Mouse (Mus musculus) liver, embryonic 15.5 days (tissue): ENCODE data around the gene Ccne1. TPM values are rescaled to one million over a fixed set of nuclear protein-coding genes. Genes with fewer than 3 reads are reported as not detected.
"Not testable (repeated sequence)": the region's sequence is repeated elsewhere in the genome, so short reads cannot be mapped to it uniquely, and the experiment has no call there.

Source experiments
- ATAC-seq: fragments of 200-750 bp; cut with Nextera tagmentation; 2 replicates; pipeline ENCODE4 v1.8.0; 2017; ENCODE audit warnings: moderate number of reproducible peaks, mild to moderate bottlenecking, moderate library complexity; ENCODE audit not compliant: insufficient read depth
- H3K27ac ChIP-seq: fragments of 300-500 bp; sonication (generic); replicated peaks from 2 replicates; pipeline ENCODE4 v1.5.1; 2015; ENCODE audit warnings: mild to moderate bottlenecking, inconsistent platforms
- H3K27me3 ChIP-seq: fragments of 300-500 bp; sonication (generic); 2 replicates; pipeline ENCODE4 v1.6.1; 2015; ENCODE audit warnings: mild to moderate bottlenecking, inconsistent platforms
- H3K36me3 ChIP-seq: fragments of 300-500 bp; sonication (generic); replicated peaks from 2 replicates; pipeline ENCODE4 v1.6.1; 2015; ENCODE audit warnings: moderate library complexity, mild to moderate bottlenecking, inconsistent platforms
- H3K4me1 ChIP-seq: fragments of 300-500 bp; sonication (generic); replicated peaks from 2 replicates; pipeline ENCODE4 v1.6.1; 2015; ENCODE audit warnings: inconsistent platforms
- H3K4me2 ChIP-seq: fragments of 300-500 bp; sonication (generic); 2 replicates; pipeline ENCODE4 v1.6.1; 2015; ENCODE audit warnings: moderate library complexity, mild to moderate bottlenecking, inconsistent platforms
- H3K4me3 ChIP-seq: fragments of 300-500 bp; sonication (generic); replicated peaks from 2 replicates; pipeline ENCODE4 v1.5.1; 2015; ENCODE audit warnings: mild to moderate bottlenecking, inconsistent platforms
- H3K9ac ChIP-seq: fragments of 300-500 bp; sonication (generic); 2 replicates; pipeline ENCODE4 v1.6.1; 2015; ENCODE audit warnings: moderate library complexity, mild to moderate bottlenecking, inconsistent platforms
- H3K9me3 ChIP-seq: fragments of 300-500 bp; sonication (generic); replicated peaks from 2 replicates; pipeline ENCODE4 v1.6.1; 2016; ENCODE audit warnings: inconsistent platforms
- WGBS: fragments of 180-500 bp; shearing (Covaris S2); methylation state at CpG from one replicate; pipeline ENCODE4 v1.1.7; 2015; ENCODE audit warnings: mixed read lengths; ENCODE audit not compliant: insufficient replicate concordance; 5-methylcytosine and 5-hydroxymethylcytosine counted together
- polyA plus RNA-seq: library from polyadenylated mRNA; unstranded; fragments of >200 nt; fragmentation: Nextera tagmentation; extraction: Ambion mirVana; gene quantifications from 2 replicates; pipeline ENCODE4 v1.2.1, GENCODE M21; 2015

The Ccne1 gene
- polyA plus RNA-seq, 1 experiment from 2014 or later: 79.9 TPM

DNA sequence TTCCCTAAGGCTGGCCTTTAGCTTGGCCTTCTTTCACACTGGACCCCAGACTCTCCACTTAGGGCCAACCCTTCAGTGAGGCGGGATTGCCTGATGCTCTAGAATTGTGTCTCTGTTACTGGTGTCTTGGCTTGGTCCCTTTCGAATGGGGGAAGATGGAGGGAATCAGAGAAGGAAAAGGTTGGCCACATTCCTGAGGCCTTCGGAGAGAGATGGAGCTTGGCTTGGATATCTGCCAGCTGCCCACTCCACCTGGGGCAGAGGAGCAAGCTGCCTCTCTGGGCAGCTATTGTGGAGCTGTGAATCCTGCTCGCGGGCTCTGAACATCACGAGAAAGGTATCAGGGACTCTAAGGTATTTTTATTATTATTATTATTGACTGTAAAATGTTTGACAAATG is 22.2 kb upstream of the Ccne1 start:
- WGBS: 77% methylated on average over 6 of the region's 6 CpGs
- no peak overlapping the region for H3K4me2 ChIP-seq
- H3K27me3 ChIP-seq: no peaks in the 10 kb centered on the region
- H3K27ac ChIP-seq: no peak overlapping the region
- ATAC-seq: no peak
- no peak overlapping the region for H3K4me3 ChIP-seq
- H3K4me1 ChIP-seq: no peaks in the 10 kb centered on the region
- H3K9ac ChIP-seq: no peak overlapping the region
- no peaks in the 10 kb centered on the region for H3K9me3 ChIP-seq
- H3K36me3 ChIP-seq: no peaks in the 10 kb centered on the region

DNA sequence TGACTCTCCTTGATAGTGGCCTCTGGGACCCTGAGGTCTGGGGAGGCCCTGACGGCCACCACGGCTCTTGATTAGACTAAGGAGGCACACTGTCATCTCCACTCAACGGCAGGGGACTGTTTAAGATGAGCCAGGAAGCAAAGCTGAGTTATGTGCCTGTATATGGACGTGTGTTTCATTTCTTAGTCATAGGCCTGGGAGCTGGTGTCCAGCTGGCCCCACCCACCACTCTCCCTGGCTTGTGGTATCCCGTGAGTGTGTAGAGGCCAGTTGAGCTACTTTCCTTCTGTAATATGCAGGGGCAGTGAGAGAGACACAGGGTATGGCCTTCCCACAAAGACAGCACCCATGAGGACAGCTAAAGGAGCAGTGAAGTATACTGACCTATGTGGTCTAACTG is 20.9 kb upstream of the Ccne1 start:
- H3K4me2 ChIP-seq, H3K27me3 ChIP-seq, H3K4me1 ChIP-seq, H3K4me3 ChIP-seq, H3K9ac ChIP-seq, H3K36me3 ChIP-seq, H3K27ac ChIP-seq, ATAC-seq, H3K9me3 ChIP-seq: not testable (repeated sequence)
- 37% methylated on average over 5 of the region's 5 CpGs for WGBS

DNA sequence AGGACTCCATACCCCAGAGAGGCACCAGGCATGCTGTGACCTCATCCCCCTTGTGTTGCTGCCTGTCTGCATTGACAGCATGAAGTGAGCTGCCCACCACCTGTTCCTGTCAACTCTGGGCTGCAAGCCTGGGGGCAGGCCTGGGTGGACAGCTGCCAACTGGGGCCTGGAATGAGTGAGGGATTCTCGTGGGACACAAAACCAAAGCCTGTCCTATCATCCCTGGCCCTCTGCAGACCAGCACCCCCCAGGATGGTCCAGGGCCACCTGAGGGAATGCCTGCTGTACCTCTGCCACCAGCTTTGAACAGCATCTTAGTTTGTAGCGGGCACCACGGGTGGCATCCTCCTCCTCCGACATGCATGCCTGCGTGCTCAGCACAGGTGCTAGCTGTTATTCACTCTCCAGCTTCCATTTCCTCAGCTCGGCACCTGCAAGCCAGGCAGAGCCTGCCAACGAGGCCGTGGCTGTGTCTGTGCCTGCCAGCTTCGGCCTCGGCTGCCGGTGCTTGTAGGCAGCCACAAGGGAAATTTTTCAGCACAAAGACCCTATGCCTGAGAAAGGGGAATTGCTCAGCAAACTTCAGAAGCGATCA is 18.3 kb upstream of the Ccne1 start:
- no peak overlapping the region for H3K4me3 ChIP-seq
- no peaks in the 10 kb centered on the region for H3K36me3 ChIP-seq
- H3K27ac ChIP-seq: no peak overlapping the region
- 71% methylated on average over 12 of the region's 12 CpGs for WGBS
- no peak overlapping the region for H3K4me2 ChIP-seq
- no peak overlapping the region for H3K9ac ChIP-seq
- H3K27me3 ChIP-seq: no peaks in the 10 kb centered on the region
- H3K4me1 ChIP-seq: no peaks in the 10 kb centered on the region
- no peaks in the 10 kb centered on the region for H3K9me3 ChIP-seq
- ATAC-seq: no peak

DNA sequence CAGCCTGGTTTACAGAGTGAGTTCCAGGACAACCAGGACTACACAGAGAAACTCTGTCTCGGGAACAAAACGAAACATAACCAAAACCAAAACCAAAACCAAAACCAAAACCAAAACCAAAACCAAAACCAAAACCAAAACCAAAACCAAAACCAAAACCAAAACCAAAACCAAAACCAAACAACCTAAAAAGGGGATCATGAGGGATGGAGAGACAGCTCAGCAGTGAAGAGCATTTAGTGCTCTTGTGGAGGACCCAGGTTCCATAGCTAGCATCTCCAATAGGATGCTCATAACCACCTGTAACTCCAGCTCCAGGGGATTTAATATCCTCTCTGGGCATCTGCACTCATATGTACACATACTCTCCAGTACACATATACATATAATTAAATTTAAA is 16.8 kb upstream of the Ccne1 start:
- H3K4me1 ChIP-seq, H3K9ac ChIP-seq, H3K27me3 ChIP-seq, H3K27ac ChIP-seq, H3K9me3 ChIP-seq, H3K4me2 ChIP-seq, ATAC-seq, H3K4me3 ChIP-seq, H3K36me3 ChIP-seq: not testable (repeated sequence)
- WGBS: 40% methylated on average over 2 of the region's 2 CpGs

DNA sequence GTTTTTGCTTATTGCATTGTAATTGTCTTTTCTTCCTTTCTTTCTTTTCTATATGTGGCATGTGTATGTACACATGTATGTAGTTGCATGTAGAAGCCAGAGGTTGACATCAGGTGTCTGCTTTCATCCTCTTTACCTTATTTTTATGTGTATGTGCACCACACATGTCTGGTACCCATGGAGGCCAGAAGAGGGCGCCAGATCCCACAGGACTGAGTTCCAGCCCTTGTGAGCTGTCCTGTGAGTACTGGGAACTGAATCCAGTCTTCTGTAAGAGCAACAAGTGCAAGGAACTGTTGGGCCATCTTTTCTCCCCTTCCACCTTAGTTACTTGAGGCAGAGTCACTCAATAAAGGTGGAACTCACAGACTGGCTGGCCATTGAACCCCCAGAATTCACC is 11.3 kb upstream of the Ccne1 start:
- Histone ChIP-seq H3K9me3 (no peaks in the 10 kb centered on the region), H3K4me2 (no peak overlapping the region), H3K36me3 (no peaks in the 10 kb centered on the region), H3K27me3 (peaks cover 7% of the 10 kb centered on the region; the same call in 1 of the 2 replicates), H3K4me1 (no peaks in the 10 kb centered on the region), H3K9ac (no peak overlapping the region), H3K4me3 (no peak overlapping the region), H3K27ac (no peak overlapping the region)
- WGBS: 5% methylated on average over 1 of the region's 1 CpGs
- ATAC-seq: no peak

DNA sequence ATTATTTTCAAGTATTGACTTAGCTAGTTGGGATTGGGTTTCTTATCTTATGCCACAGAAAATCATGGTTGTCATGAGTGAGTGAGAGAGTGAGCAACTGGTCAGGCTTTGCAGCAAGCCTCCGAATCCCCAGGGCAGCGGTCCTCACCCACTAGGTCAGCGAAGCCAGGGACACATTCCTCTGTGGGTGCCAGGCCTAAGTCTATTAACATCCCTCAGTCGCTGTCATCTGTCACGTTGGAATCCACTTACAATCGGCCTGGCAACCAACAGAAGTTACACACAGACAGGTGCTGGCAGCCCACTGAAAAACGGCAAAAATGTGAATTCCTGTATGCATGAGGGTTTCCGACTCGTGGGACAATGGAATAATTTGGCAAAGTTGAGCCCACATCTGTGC is 5.1 kb upstream of the Ccne1 start:
- no peak overlapping the region for H3K4me3 ChIP-seq
- no peaks in the 10 kb centered on the region for H3K36me3 ChIP-seq
- no peaks in the 10 kb centered on the region for H3K9me3 ChIP-seq
- H3K4me2 ChIP-seq: no peak overlapping the region
- no peak overlapping the region for H3K27ac ChIP-seq
- H3K9ac ChIP-seq: no peak overlapping the region
- WGBS: 69% methylated on average over 9 of the region's 9 CpGs
- H3K27me3 ChIP-seq: peaks cover 7% of the 10 kb centered on the region; the same call in 1 of the 2 replicates
- no peak for ATAC-seq
- H3K4me1 ChIP-seq: peaks cover 15% of the 10 kb centered on the region

DNA sequence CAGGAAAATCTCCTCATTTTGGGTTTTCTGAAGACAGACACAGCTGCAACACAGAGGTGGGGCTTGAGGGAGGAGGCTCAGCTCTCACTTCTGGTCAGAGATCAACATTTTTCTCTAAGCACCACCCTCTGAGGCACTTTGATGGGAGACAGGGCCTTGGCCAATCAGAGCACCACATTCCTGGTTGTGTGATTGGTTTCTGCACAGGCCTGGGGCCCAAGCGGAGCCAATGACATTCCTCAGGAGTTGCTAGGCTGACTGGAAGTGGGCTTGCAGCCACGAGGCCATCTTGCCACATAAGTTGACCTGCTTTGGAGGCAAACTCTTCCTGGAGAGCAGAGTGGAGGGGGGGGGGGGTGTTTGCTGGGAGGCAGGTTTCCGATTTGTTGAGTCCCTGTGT is 4.7 kb upstream of the Ccne1 start:
- no peak for ATAC-seq
- no peak overlapping the region for H3K4me2 ChIP-seq

DNA sequence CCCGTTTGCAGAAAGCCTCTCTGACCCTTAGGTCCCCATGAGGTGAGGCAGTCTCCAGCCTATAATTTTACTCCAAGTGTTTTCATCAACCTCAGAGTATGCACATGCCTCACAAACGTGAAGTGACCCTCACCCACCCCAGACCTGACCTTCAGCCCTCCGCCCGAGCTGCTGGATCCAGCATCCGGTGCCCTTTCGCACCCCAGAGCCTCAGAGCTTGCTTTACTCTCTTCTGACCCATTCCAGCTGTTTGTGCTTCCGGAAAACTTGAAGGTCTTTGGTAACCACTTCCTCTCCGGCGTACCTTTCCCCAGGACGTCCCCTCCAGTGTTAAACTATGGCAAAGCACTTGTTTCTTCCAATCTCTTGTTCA is 912 bp upstream of the Ccne1 start:
- peaks cover 52% of the 10 kb centered on the region for H3K4me1 ChIP-seq
- peak overlapping the region; percentile 99 for H3K4me2 ChIP-seq
- H3K36me3 ChIP-seq: peaks cover 16% of the 10 kb centered on the region
- peak overlapping the region; percentile 66 for H3K9ac ChIP-seq
- H3K4me3 ChIP-seq: peak overlapping the region; percentile 93
- peak overlapping the region; percentile 75 for H3K27ac ChIP-seq
- H3K27me3 ChIP-seq: no peaks in the 10 kb centered on the region
- 9% methylated on average over 10 of the region's 10 CpGs for WGBS
- ATAC-seq: no peak
- no peaks in the 10 kb centered on the region for H3K9me3 ChIP-seq

More for the DNA sequence above, 4.7 kb upstream of the Ccne1 start:
- Histone ChIP-seq H3K9me3 (no peaks in the 10 kb centered on the region), H3K36me3 (no peaks in the 10 kb centered on the region), H3K4me1 (peaks cover 17% of the 10 kb centered on the region), H3K4me3 (no peak overlapping the region), H3K27me3 (peaks cover 7% of the 10 kb centered on the region; the same call in 1 of the 2 replicates), H3K9ac (no peak overlapping the region), H3K27ac (no peak overlapping the region)
- 46% methylated on average over 3 of the region's 3 CpGs for WGBS

DNA sequence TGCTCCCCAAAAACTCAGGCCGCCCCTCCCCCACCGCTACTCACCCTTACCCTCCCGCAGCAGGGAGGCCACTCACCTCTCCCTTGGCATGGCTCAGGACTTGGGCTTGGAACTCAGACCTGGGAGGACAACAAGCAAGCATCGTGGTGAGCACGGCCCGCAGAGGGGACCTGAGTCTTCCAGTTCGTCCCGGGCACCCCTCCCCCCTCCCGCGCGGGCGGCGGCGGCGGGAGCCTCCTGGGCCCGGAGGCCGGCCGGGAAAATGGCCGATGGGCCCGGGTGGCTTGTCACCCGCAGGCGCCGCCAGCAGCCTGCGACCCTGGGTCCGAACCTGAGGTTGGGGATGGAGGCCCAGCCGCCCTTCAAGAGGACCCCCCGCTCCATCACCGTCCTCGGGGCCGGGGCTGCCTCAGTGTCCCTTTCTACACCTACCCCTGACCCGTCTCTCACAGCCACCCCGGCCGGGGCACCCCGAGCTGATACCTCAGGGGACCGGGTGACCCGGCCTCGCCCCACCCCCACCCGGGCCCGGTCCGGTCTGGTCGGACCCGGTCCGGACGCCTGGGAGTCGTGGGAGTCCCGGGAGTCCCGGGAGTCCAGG is 523 bp downstream of the Ccne1 start:
- no peaks in the 10 kb centered on the region for H3K27me3 ChIP-seq
- H3K9me3 ChIP-seq: no peaks in the 10 kb centered on the region
- H3K27ac ChIP-seq: peak overlapping the region; percentile 86
- H3K4me2 ChIP-seq: peak overlapping the region; percentile 99
- peaks cover 57% of the 10 kb centered on the region for H3K4me1 ChIP-seq
- peaks cover 31% of the 10 kb centered on the region for H3K36me3 ChIP-seq
- ATAC-seq: peak; percentile 5
- under 1% methylated on average over 47 of the region's 47 CpGs for WGBS
- peak overlapping the region; percentile 93 for H3K4me3 ChIP-seq
- peak overlapping the region; percentile 89 for H3K9ac ChIP-seq

DNA sequence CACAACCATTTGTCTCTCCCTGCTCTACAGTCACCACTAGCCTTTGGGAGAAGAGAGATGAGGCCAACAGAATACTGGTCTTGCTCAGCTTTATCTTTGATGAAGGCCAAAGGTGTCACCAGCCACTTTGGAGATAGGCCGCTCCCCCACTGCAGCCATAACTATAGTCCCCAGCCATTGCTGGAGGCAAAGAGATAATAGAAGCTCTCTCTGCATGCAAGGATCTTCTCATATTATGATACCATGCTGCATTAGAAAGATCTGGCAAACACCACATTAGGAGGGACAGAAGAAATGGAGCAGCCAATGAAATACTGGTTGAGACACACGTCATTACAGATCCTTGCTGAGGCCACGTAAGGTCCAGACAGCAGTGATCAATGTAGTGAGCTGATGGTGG is 2.0 kb downstream of the Ccne1 start:
- H3K36me3 ChIP-seq: peaks cover 45% of the 10 kb centered on the region
- H3K27ac ChIP-seq: peak overlapping the region; percentile 86
- H3K9ac ChIP-seq: peak overlapping the region; percentile 89
- peak; percentile 57 for ATAC-seq
- peak overlapping the region; percentile 99 for H3K4me2 ChIP-seq
- H3K27me3 ChIP-seq: no peaks in the 10 kb centered on the region
- H3K4me1 ChIP-seq: peaks cover 55% of the 10 kb centered on the region
- WGBS: 20% methylated on average over 3 of the region's 3 CpGs
- H3K4me3 ChIP-seq: peak overlapping the region; percentile 93
- no peaks in the 10 kb centered on the region for H3K9me3 ChIP-seq

DNA sequence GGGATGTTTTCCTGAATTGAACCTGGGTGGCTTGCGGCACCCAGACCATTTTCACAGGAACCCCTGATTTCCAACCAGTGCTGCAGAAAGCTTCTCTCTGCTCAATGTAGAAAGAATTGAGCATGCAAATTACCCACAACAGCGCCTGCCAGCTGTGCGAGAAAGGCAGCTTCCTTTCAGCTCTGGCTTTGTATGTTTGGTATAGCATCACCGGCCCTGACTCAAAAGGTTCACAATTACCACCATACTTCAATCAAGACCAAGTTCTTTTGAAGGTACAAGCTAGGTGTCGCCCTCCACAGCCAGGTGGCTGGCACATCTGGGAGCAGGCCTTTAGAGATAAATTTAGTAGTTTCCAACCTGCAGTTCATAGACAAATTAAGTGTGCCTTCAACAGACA is 3.2 kb downstream of the Ccne1 start:
- peak overlapping the region; percentile 93 for H3K4me3 ChIP-seq
- H3K9ac ChIP-seq: peak overlapping the region; percentile 25; the same call in 1 of the 2 replicates
- H3K4me2 ChIP-seq: peak overlapping the region; percentile 99
- H3K27ac ChIP-seq: peak overlapping the region; percentile 86; the same call in 1 of the 2 replicates
- WGBS: 78% methylated on average over 5 of the region's 5 CpGs
- H3K4me1 ChIP-seq: peaks cover 55% of the 10 kb centered on the region
- H3K9me3 ChIP-seq: no peaks in the 10 kb centered on the region
- ATAC-seq: no peak
- no peaks in the 10 kb centered on the region for H3K27me3 ChIP-seq
- H3K36me3 ChIP-seq: peaks cover 58% of the 10 kb centered on the region

DNA sequence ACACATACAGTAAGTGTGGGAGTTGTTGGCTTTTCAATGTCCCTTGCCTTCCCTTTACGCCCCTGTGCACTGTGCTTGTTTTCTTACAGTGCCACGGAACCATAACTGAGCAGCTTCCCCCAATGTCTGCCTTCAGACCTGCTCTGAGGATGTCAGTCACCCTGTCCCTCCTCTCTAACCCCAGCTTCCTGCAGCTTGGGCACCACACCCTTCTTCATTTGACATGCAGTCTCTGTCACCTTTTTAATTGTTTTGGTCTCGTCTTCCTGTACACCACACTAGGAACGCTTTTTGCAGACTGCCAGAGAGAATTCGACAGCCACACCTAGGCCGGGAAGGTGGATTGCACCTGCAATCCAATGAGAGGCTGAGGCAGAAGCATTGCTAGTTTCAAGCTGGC is 13.0 kb downstream of the Ccne1 start:
- peaks cover 5% of the 10 kb centered on the region for H3K4me1 ChIP-seq
- 59% methylated on average over 6 of the region's 6 CpGs for WGBS
- H3K27ac ChIP-seq: no peak overlapping the region
- no peaks in the 10 kb centered on the region for H3K27me3 ChIP-seq
- H3K36me3 ChIP-seq: peaks cover 32% of the 10 kb centered on the region
- H3K9me3 ChIP-seq: no peaks in the 10 kb centered on the region
- no peak overlapping the region for H3K4me3 ChIP-seq
- no peak for ATAC-seq
- no peak overlapping the region for H3K4me2 ChIP-seq
- H3K9ac ChIP-seq: no peak overlapping the region
